Comparison of ENCODE assay signal across 14 mouse cellular contexts in genomic region chr1:80802023-80802422, GRCm38 (mm10).
"Had no signal": no experiment of that assay in that cellular context is flagged by ENCODE, and none has a peak within 500 bp of the region (broad histone marks: within the 10 kb centered on the region; RNA-seq: fewer than 3 reads in every experiment).

No protein-coding gene starts in this region.

- H3K4me3 ChIP-seq: intestine, embryonic 15.5 days; limb, embryonic 13.5 days; liver, embryonic 15.5 days; megakaryocyte, embryonic 14.5 days; midbrain, embryonic 15.5 days; neural tube, embryonic 13.5 days had no signal

- H3K9ac ChIP-seq: intestine, embryonic 15.5 days; limb, embryonic 13.5 days; liver, embryonic 15.5 days; midbrain, embryonic 15.5 days; neural tube, embryonic 13.5 days had no signal

- H3K9me3 ChIP-seq: intestine, embryonic 15.5 days; limb, embryonic 13.5 days; liver, embryonic 15.5 days; megakaryocyte, embryonic 14.5 days; midbrain, embryonic 15.5 days; neural tube, embryonic 13.5 days had no signal

- H3K27ac ChIP-seq: intestine, embryonic 15.5 days; limb, embryonic 13.5 days; liver, embryonic 15.5 days; macrophage; midbrain, embryonic 15.5 days; neural tube, embryonic 13.5 days had no signal

- H3K36me3 ChIP-seq: intestine, embryonic 15.5 days; limb, embryonic 13.5 days; liver, embryonic 15.5 days; midbrain, embryonic 15.5 days; neural tube, embryonic 13.5 days had no signal

- H3K4me1 ChIP-seq: intestine, embryonic 15.5 days; limb, embryonic 13.5 days; liver, embryonic 15.5 days; megakaryocyte, embryonic 14.5 days; midbrain, embryonic 15.5 days had no signal

- ATAC-seq: intestine, embryonic 15.5 days; midbrain, embryonic 15.5 days had no signal

- DNase-seq: kidney, adult 18-20 months; kidney, postnatal 10 days; kidney, postnatal 4 days; right cerebral cortex, adult 18-20 months; right cerebral cortex, postnatal 25 days; thymus, postnatal 4 days had no signal

- H3K27me3 ChIP-seq: intestine, embryonic 15.5 days; limb, embryonic 13.5 days; liver, embryonic 15.5 days; midbrain, embryonic 15.5 days; neural tube, embryonic 13.5 days had no signal

- H3K4me2 ChIP-seq: intestine, embryonic 15.5 days; limb, embryonic 13.5 days; liver, embryonic 11.5 days; liver, embryonic 15.5 days; midbrain, embryonic 15.5 days; neural tube, embryonic 13.5 days had no signal
